Mouse (Mus musculus): Measurements from ENCODE around the gene Sun5. TPM values are rescaled to one million over a fixed set of nuclear protein-coding genes. Genes with fewer than 3 reads are reported as not detected.

Gene Sun5
- polyA plus RNA-seq, 1 experiment = 271 TPM

DNA sequence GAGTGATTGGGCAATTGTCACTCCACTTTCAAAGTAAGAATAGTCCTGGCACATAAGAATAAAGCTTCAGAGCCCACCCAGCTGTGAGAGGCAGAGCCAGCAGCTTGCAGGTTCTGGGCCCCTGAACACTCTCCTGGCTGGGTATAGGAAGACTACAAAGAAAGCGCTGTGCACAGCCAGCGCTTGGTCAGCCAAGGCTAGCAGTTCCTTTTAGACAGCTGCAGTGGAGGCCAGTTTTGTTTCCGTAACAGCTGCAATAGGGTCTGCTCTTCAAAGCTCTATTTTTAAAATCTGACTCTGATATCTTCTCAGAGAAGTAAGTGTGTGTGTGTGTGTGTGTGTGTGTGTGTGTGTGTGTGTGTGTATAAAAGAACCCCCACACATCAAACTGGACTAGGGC, 8.9 kb downstream of the Sun5 start:
- H3K27ac ChIP-seq (ENCODE audit: control insufficient read depth, insufficient read depth, low read depth, low read length) = no peak overlapping the region
- no peaks in the 10 kb centered on the region for H3K4me1 ChIP-seq (ENCODE audit: control insufficient read depth, insufficient read depth, low read length)
- no peaks in the 10 kb centered on the region for H3K36me3 ChIP-seq (ENCODE audit: control insufficient read depth, insufficient read depth, low read length)
- no peaks in the 10 kb centered on the region for H3K27me3 ChIP-seq (ENCODE audit: control insufficient read depth, insufficient read depth, low read length)
- no peak overlapping the region for H3K4me3 ChIP-seq (ENCODE audit: control insufficient read depth, low read depth, low read length)
- TF ChIP-seq POLR2A (IDR thresholded peaks at IDR 0.05; ENCODE audit: control insufficient read depth, low read depth, low read length) = no peak
- TF ChIP-seq CTCF (IDR thresholded peaks at IDR 0.05; ENCODE audit: control insufficient read depth, insufficient read depth, insufficient replicate concordance, low read depth, low read length) = no peak

DNA sequence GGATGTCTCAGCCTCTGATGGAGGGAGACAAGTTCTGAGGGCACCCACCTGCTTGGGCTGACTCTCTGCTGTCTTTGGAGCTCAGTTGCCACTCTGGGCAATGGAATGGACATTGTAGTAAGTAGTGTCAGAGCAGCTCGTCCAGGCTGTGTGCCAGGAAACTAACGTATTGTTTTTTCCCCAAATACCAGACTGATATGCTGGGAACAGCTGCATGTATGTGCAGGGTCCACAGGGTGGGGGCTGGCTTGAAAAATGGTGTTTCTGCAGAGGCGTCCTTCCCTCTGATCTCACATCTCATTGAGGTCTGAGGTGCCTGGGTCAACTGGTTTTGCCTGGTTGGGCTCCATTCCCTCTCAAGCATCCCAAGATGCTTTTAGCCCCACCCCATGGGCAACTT, 10.2 kb downstream of the Sun5 start:
- no peak overlapping the region for H3K27ac ChIP-seq (ENCODE audit: control insufficient read depth, insufficient read depth, low read depth, low read length)
- TF ChIP-seq CTCF (IDR thresholded peaks at IDR 0.05; ENCODE audit: control insufficient read depth, insufficient read depth, insufficient replicate concordance, low read depth, low read length) (no peak), POLR2A (IDR thresholded peaks at IDR 0.05; ENCODE audit: control insufficient read depth, low read depth, low read length) (no peak)
- H3K36me3 ChIP-seq (ENCODE audit: control insufficient read depth, insufficient read depth, low read length) = no peaks in the 10 kb centered on the region
- H3K4me3 ChIP-seq (ENCODE audit: control insufficient read depth, low read depth, low read length) = no peak overlapping the region
- H3K4me1 ChIP-seq (ENCODE audit: control insufficient read depth, insufficient read depth, low read length) = no peaks in the 10 kb centered on the region
- no peaks in the 10 kb centered on the region for H3K27me3 ChIP-seq (ENCODE audit: control insufficient read depth, insufficient read depth, low read length)

DNA sequence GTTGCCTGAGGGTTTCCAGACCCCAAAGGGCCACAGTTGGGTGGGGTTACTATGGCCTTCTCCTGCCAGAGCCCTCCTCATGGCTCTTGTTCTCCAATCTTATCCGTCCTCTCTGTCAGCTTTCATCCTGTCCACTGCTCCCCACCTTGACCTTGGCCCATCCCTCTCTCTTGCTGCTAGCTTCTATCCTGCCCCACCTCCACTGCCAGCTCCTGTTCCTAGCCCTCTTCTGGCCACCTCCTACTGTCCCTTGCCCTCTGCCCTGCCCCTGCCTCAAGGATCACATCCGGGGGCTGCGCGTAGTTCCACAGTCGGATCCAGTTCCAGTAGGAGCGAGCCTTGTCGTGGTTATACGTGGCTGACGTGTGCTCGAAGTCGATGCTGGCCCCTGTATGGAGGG, 10.6 kb downstream of the Sun5 start:
- TF ChIP-seq CTCF (IDR thresholded peaks at IDR 0.05; ENCODE audit: control insufficient read depth, insufficient read depth, insufficient replicate concordance, low read depth, low read length) (no peak), POLR2A (IDR thresholded peaks at IDR 0.05; ENCODE audit: control insufficient read depth, low read depth, low read length) (no peak)
- no peaks in the 10 kb centered on the region for H3K4me1 ChIP-seq (ENCODE audit: control insufficient read depth, insufficient read depth, low read length)
- H3K27me3 ChIP-seq (ENCODE audit: control insufficient read depth, insufficient read depth, low read length) = no peaks in the 10 kb centered on the region
- H3K27ac ChIP-seq (ENCODE audit: control insufficient read depth, insufficient read depth, low read depth, low read length) = no peak overlapping the region
- no peaks in the 10 kb centered on the region for H3K36me3 ChIP-seq (ENCODE audit: control insufficient read depth, insufficient read depth, low read length)
- no peak overlapping the region for H3K4me3 ChIP-seq (ENCODE audit: control insufficient read depth, low read depth, low read length)

DNA sequence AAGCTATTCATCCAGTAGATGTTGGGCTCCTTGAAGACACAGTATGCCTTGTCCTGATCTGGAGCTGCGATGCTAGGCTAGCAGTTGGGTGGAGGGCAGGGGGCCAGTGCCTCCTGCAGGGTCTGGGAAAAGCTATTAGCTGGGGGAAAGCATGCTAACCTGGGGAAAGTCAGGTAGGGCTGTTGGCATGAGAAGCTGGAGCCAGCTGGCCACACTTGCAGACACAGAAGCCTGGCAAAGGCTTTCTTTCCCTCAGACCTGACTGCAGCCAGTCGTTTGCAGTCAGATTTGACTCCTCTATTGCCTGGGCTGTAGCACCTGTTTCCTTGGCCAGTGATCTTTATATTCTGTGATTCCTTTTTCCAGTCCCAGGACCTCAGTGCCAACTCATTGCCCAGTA, 11.3 kb downstream of the Sun5 start:
- no peaks in the 10 kb centered on the region for H3K36me3 ChIP-seq (ENCODE audit: control insufficient read depth, insufficient read depth, low read length)
- no peak overlapping the region for H3K4me3 ChIP-seq (ENCODE audit: control insufficient read depth, low read depth, low read length)
- TF ChIP-seq CTCF (IDR thresholded peaks at IDR 0.05; ENCODE audit: control insufficient read depth, insufficient read depth, insufficient replicate concordance, low read depth, low read length) (no peak), POLR2A (IDR thresholded peaks at IDR 0.05; ENCODE audit: control insufficient read depth, low read depth, low read length) (no peak)
- no peaks in the 10 kb centered on the region for H3K27me3 ChIP-seq (ENCODE audit: control insufficient read depth, insufficient read depth, low read length)
- no peaks in the 10 kb centered on the region for H3K4me1 ChIP-seq (ENCODE audit: control insufficient read depth, insufficient read depth, low read length)
- no peak overlapping the region for H3K27ac ChIP-seq (ENCODE audit: control insufficient read depth, insufficient read depth, low read depth, low read length)

DNA sequence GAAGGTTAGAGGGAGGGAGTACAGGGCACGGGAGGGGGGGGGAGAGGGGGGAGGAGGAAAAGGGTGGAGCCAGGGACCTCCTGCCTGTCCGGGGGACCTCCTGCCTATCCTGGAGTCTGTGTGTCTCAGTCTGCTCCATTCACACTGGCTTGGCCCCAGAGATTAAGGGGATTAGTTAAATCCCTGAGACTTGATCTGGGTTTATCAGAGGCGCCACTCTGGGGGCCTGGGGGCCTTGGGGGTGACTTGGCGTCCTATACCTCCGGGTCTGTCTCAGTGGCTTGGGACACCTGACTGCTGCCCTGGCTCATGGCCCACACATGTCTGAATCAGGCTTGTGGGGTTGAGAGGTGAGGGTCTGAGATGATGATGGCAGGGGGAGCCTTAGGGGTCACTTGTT, 17.3 kb downstream of the Sun5 start:
- no peak overlapping the region for H3K27ac ChIP-seq (ENCODE audit: control insufficient read depth, insufficient read depth, low read depth, low read length)
- H3K4me1 ChIP-seq (ENCODE audit: control insufficient read depth, insufficient read depth, low read length) = no peaks in the 10 kb centered on the region
- TF ChIP-seq CTCF (IDR thresholded peaks at IDR 0.05; ENCODE audit: control insufficient read depth, insufficient read depth, insufficient replicate concordance, low read depth, low read length) (no peak), POLR2A (IDR thresholded peaks at IDR 0.05; ENCODE audit: control insufficient read depth, low read depth, low read length) (no peak)
- H3K36me3 ChIP-seq (ENCODE audit: control insufficient read depth, insufficient read depth, low read length) = no peaks in the 10 kb centered on the region
- no peak overlapping the region for H3K4me3 ChIP-seq (ENCODE audit: control insufficient read depth, low read depth, low read length)
- no peaks in the 10 kb centered on the region for H3K27me3 ChIP-seq (ENCODE audit: control insufficient read depth, insufficient read depth, low read length)

DNA sequence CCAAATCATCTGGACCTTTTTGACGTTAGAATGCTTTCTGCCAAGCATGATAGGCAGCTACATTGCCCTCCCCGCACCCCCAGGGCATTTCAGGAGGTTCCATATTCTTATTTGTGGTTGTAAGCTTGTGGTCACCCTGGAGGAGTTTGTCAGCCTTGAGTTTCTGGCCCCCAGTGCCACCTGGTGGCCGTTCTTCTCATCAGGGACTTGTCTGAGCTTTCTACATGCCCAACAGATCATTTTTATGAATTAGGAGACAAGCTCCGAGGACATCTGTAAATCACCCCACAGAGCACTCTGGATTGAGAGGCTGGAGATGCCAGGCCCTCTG, 19.9 kb downstream of the Sun5 start:
- Histone ChIP-seq H3K4me1 (ENCODE audit: control insufficient read depth, insufficient read depth, low read length) (no peaks in the 10 kb centered on the region), H3K36me3 (ENCODE audit: control insufficient read depth, insufficient read depth, low read length) (no peaks in the 10 kb centered on the region), H3K27ac (ENCODE audit: control insufficient read depth, insufficient read depth, low read depth, low read length) (no peak overlapping the region), H3K27me3 (ENCODE audit: control insufficient read depth, insufficient read depth, low read length) (no peaks in the 10 kb centered on the region), H3K4me3 (ENCODE audit: control insufficient read depth, low read depth, low read length) (no peak overlapping the region)
- TF ChIP-seq CTCF (IDR thresholded peaks at IDR 0.05; ENCODE audit: control insufficient read depth, insufficient read depth, insufficient replicate concordance, low read depth, low read length) (peak; percentile 23), POLR2A (IDR thresholded peaks at IDR 0.05; ENCODE audit: control insufficient read depth, low read depth, low read length) (no peak)

DNA sequence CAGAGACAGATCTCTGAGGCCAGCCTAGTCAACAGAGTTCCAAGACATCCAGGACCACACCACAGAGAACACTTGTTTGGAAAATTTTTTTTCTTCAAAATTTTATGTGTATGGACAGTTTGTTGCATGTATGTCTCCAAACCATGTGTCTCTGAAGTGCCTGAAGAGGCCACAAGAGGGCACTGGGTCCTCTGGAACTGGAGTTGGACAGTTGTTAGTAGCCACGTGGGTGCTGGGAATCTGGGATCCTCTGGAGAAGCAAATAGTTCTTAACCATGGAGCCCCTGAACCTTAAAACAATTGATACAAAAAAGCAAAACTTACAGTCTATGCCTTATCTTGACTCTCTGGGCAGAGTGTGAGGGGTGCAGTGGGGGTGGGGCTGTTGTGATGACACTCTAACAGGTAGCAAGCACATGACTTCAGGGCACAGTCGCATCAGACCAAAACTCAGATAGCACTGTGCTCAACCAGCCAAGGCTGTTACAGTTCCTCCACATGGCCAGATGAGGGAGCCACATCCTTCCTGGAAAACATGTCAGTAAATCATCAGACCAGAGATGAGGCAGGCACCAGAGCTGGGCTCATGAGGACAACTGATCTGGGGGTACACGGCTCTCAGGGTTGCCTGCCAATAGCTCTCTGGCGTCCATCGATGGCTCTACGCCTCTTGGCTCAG, 20.4 kb downstream of the Sun5 start:
- no peaks in the 10 kb centered on the region for H3K27me3 ChIP-seq (ENCODE audit: control insufficient read depth, insufficient read depth, low read length)
- no peaks in the 10 kb centered on the region for H3K4me1 ChIP-seq (ENCODE audit: control insufficient read depth, insufficient read depth, low read length)
- H3K4me3 ChIP-seq (ENCODE audit: control insufficient read depth, low read depth, low read length) = no peak overlapping the region
- TF ChIP-seq POLR2A (IDR thresholded peaks at IDR 0.05; ENCODE audit: control insufficient read depth, low read depth, low read length) (no peak), CTCF (IDR thresholded peaks at IDR 0.05; ENCODE audit: control insufficient read depth, insufficient read depth, insufficient replicate concordance, low read depth, low read length) (peak; percentile 40)
- no peaks in the 10 kb centered on the region for H3K36me3 ChIP-seq (ENCODE audit: control insufficient read depth, insufficient read depth, low read length)
- H3K27ac ChIP-seq (ENCODE audit: control insufficient read depth, insufficient read depth, low read depth, low read length) = no peak overlapping the region

DNA sequence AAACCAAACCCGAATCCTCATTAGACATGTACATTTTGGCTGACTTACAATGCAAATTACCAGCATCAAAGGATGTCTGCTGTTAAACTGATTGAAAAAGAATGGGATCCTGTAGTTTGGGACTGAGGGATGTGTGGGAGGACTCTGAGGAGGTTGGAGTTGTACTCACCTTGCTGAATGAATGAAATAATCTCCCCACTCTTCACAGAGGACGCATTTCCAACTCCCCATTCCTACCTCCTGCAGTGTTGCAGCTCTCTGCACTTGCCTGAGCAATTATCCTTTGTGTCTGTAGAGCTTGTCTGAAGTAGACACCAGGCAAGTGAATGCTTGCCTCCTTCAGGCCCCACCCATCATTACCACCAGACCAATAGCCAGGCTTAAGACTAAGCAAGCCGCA, 22.5 kb downstream of the Sun5 start:
- Histone ChIP-seq H3K27ac (ENCODE audit: control insufficient read depth, insufficient read depth, low read depth, low read length) (no peak overlapping the region), H3K4me1 (ENCODE audit: control insufficient read depth, insufficient read depth, low read length) (no peaks in the 10 kb centered on the region), H3K36me3 (ENCODE audit: control insufficient read depth, insufficient read depth, low read length) (no peaks in the 10 kb centered on the region), H3K27me3 (ENCODE audit: control insufficient read depth, insufficient read depth, low read length) (no peaks in the 10 kb centered on the region), H3K4me3 (ENCODE audit: control insufficient read depth, low read depth, low read length) (no peak overlapping the region)
- TF ChIP-seq POLR2A (IDR thresholded peaks at IDR 0.05; ENCODE audit: control insufficient read depth, low read depth, low read length) (no peak), CTCF (IDR thresholded peaks at IDR 0.05; ENCODE audit: control insufficient read depth, insufficient read depth, insufficient replicate concordance, low read depth, low read length) (no peak)

Measured in testis, adult 2 months (tissue).